Mouse (Mus musculus) splenic B cell, adult 2 months (primary cell): Measurements from ENCODE around the gene Gpr87.

Experiments
- DNase-seq: peaks from one replicate; pipeline ENCODE4 v3.0.0-alpha.2; 2011; ENCODE audit warnings: low read depth, low spot score
- H3K27me3 ChIP-seq: 2 replicates; pipeline ENCODE4 v1.6.1; 2012; ENCODE audit warnings: mild to moderate bottlenecking, low read length, moderate library complexity, mixed read lengths; ENCODE audit not compliant: control insufficient read depth, poor library complexity, insufficient read depth, severe bottlenecking
- H3K36me3 ChIP-seq: 2 replicates; pipeline ENCODE4 v1.6.1; 2012; ENCODE audit warnings: mild to moderate bottlenecking, low read length, moderate library complexity, mixed read lengths; ENCODE audit not compliant: control insufficient read depth, poor library complexity, insufficient read depth, severe bottlenecking

The Gpr87 gene

DNA sequence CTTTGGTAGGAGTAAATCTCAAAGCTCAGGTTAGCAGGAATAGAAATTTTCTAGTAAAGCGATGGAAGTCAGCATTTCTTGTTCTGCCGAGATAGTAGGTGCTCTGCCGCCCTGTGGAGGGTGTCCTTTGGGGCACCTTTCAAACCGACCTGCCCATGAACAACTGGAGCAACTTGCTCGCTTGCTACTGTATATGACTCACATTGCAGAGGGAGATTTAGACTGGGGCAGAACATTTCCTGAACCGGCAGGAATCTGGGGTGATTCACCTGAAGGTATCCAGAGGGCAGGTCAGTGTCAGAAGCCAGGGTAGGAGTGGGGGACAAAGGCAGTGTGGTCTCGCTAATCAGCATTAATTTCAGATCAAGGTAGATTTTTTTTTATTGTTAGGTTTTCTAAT is at the start of gene Gpr87:
TSS of gene Gpr87 (minus strand) at position 167 of the 400 bp plus-strand sequence.
- no peak for DNase-seq
- H3K27me3 ChIP-seq, result no peaks in the 10 kb centered on the region

DNA sequence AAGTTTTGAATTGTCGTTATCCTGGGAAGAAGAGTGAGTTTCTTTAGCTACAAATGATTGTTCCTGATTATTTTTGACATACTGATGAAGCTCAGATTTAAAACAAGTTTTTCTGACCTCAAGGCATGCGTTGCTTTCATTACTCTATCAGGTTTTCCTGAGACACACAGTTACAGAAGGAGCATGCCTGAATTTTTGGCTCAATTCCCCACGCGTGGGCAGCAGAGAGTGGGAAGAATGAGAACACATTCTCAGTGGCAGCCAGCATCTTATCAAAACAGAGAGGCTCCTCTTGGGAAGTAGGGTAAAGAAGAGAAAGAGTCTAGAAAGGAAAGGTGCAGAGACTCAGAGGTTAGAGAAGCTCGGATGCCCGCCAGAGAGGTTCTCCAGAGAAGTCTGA is 48.5 kb upstream of the Gpr87 start:
- no peak for DNase-seq
- Histone ChIP-seq H3K27me3 (no peaks in the 10 kb centered on the region), H3K36me3 (no peaks in the 10 kb centered on the region)

More for the DNA sequence above, at the start of gene Gpr87:
- H3K36me3 ChIP-seq, result no peaks in the 10 kb centered on the region

DNA sequence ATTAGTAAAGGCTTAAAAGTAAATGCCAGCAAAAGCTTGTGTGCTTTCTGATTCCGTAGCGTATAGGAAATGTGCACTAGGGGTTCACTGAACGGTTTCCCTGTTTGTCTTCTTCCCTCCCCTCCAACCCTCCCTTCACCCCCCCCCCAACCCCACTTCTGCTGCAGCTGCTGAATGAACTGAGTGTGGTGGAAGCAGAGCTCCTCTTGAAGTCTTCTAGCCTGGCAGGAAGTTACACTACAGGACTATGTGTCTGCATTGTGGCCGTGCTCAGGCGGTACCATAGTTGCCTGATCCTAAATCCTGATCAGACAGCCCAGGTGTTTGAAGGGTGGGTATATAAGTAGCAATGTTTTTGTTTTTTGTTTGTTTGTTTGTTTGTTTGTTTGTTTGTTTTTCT is 40.0 kb upstream of the Gpr87 start:
- Histone ChIP-seq H3K36me3 (no peaks in the 10 kb centered on the region), H3K27me3 (no peaks in the 10 kb centered on the region)
- peak; percentile 39 for DNase-seq

DNA sequence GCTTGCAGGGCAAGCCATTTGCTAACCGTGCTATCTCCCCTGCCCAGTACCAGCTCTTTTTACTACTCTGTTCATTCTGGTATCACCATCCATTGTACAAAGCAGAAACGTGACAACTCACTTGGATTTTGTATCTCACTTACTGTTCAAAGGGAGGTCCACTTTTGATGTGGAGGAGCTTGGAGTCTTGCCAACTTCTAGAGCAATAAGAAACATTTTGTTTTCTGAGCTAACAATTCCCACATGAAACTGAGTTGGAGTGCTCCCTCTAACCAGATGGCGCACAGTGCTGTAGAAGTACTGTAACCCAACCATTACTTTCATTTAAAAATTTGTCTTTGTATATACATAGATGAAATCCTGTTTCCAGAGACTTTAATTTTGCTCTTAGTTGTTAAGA is 36.0 kb upstream of the Gpr87 start:
- DNase-seq, result no peak
- Histone ChIP-seq H3K27me3 (no peaks in the 10 kb centered on the region), H3K36me3 (no peaks in the 10 kb centered on the region)

DNA sequence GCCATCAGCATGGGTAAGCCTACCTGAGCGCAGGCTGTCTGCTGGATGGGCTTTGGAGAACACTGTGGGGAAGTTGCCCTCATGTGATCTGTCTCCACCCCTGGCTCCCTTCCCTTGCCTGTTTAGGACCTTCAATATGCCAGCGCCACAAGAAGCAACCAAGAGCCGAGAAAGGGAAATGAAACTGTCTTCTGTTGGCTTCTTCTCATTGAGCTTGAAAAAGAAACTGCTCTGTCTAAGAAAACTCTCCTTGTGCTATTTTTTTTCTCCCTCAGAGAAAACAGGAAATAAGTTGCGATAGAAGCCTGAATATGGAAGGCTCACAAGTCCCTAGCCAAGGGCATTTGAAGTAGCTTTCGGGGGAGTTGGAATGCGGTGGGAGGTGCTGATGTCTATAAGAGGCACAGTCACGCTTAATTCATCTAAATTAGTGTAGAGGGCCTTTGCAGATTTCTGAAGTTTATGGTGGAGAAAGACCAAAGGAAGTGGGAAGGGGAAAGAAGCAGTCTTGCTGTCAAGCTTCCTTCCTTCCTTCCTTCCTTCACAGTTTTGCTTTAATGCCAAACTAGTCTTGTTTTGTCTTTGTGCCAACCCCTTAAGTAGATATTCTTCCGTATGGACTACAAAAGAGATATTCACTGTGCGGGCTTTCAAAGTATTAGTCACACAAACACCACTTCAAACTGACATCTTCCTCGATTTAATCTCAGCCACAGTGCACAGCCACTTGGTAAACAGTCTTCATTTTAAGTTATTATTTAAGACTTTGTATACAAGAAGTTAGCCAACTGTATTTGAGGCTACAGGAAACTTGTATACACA is 34.0 kb upstream of the Gpr87 start:
- peak; percentile 82 for DNase-seq
- no peaks in the 10 kb centered on the region for H3K36me3 ChIP-seq
- no peaks in the 10 kb centered on the region for H3K27me3 ChIP-seq

DNA sequence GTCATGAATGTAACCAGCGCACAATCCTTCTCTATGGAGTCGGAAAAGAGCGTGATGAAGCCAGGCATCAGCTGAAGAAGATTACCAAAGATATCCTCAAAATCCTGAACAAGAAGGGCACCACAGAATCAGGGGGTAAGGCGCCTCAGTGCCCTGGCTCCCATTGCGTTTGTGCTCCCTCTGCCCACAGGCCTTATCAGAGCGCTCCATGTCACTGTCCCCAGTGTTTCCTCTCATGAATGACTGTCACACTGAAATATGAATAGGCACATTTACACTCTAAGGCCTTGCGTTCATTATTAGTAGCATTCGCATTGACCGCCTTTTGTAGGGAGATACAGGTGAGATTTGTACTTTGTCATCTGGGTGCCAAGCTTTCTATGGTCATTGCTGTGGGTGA is 32.8 kb upstream of the Gpr87 start:
- H3K27me3 ChIP-seq, result no peaks in the 10 kb centered on the region
- DNase-seq, result no peak
- no peaks in the 10 kb centered on the region for H3K36me3 ChIP-seq

DNA sequence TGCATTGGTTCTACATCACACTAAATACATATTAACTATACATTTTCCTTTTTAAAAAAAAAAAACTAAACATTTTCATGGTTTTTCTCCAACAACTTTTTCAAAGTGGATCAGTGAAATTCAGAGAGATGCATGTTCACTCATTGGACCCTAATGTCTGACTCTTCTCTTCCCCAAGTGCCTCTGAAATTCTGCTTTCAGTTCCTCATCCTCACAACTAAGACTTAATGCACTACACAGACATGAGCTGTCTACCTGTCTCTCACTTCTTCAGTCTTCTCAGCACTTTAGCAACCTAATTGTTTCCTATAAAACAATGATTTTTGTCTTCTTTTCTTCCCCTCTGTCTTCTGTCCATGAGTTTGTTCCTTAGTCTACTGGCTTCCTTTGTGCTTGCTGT is 30.5 kb upstream of the Gpr87 start:
- Histone ChIP-seq H3K27me3 (no peaks in the 10 kb centered on the region), H3K36me3 (no peaks in the 10 kb centered on the region)
- peak; percentile 75 for DNase-seq

DNA sequence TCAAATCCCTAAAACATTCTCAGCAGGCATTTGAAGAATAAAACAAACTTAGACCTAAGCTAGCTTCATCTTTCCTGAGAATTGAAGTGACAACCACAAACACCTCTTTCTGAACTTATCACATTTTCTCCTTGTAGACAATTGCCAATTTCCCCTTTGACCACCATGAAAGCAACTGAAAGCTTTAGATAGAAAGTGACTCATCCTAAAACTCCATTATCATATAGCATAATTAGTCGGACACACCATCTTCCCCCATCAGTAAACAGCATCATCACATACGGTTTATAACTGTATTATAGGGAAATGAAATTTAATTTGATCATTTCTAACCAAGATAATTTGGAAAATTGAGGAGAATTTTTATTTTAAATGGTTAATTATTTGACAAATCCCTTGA is 27.4 kb upstream of the Gpr87 start:
- H3K27me3 ChIP-seq, result no peaks in the 10 kb centered on the region
- DNase-seq, result no peak
- H3K36me3 ChIP-seq, result no peaks in the 10 kb centered on the region

DNA sequence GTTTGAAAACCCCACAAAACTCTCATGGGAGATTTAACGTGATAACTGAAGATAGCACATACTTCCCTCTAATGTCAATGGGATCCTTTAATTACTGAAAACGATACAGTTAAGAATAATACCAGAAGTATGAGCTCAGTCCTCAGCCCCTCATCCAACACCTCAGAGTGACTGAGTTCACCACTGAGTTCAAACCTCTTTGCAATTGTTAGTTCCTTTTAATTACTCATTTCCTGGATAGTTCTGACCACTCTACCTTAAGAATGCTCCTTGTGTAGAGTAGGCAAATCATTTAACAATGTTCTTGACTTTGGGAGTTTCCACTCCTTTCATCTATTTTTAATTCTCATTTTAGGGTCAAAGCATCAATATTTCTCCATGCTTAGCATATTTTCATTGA is 24.4 kb upstream of the Gpr87 start:
- DNase-seq, result no peak
- Histone ChIP-seq H3K36me3 (no peaks in the 10 kb centered on the region), H3K27me3 (no peaks in the 10 kb centered on the region)

DNA sequence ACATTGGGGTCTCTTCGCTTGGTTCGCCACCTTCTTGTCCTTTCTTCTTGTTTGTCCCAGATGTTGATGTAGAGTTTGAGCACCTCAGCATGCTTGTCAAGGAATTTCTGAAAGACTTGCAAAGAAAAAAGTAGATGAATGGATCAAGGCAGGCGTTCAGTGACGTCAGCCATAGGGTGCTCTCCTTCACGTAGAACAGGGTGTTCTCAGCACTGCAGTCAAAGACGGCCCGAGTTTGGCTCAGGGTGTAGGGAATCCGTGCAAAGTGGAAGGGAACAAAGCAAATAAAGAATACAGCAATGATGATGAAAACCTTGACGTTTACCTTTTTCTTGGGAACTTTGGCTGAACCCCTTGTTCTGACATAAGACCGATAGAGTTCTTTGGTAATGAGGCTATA is 22.3 kb upstream of the Gpr87 start:
- no peaks in the 10 kb centered on the region for H3K36me3 ChIP-seq
- no peaks in the 10 kb centered on the region for H3K27me3 ChIP-seq
- no peak for DNase-seq

DNA sequence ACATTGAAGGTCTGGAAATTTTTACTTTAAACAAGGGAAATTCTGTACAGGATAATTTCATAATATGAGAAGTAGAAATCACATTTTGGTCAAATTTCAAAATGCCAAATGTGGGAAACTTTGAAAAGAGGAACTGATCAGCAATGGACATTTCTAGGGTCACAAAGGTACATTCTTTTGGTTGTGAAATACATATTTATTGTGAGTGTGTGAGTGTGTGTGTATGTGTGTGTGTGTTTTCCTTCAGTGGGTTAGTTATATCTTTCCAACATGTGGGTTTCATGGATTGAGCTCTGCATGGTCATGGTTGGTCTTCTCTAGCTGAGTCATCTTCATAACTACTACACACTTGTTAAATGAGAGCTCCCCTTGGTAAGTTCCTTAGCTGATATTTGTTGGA is 17.5 kb upstream of the Gpr87 start:
- peak; percentile 30 for DNase-seq
- Histone ChIP-seq H3K27me3 (no peaks in the 10 kb centered on the region), H3K36me3 (no peaks in the 10 kb centered on the region)

DNA sequence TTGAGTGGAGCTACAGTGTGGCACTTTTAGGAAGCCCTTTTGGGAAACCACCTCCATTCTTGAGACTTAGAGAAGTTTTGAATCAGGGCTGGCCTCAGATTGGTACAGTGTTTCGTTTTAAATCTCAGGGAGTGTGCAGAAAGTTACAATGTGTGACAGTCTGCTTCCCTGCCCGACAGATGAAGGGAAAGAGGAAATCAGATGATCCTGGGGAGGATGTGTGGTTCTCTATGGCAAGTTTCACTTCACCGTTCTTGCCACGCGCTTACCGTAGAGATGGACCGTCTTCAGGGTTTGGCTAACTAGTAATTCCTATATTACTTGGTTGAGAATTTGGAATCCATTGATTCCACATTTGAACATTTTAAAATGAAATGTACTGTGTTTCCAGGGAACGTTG is 16.9 kb upstream of the Gpr87 start:
- Histone ChIP-seq H3K36me3 (no peaks in the 10 kb centered on the region), H3K27me3 (no peaks in the 10 kb centered on the region)
- peak; percentile 68 for DNase-seq

DNA sequence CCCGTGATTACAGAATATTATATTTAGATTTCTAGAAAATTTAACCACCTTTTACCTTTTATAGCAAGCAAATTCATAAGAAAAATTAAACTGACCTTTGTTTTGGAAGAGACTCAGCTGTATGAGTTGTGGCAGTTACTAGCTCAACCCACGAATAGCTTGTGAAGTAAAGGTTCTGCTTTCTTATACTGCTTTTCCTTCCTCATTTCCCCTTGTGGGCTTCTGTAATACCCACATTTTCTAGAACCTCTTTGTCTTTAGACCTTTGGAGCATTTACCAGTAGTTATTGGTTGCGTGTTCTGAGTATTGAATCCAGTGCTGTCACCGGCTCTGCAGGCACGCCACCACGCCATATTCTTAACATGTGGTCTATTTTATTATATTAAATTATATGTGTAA is 15.8 kb upstream of the Gpr87 start, which contains the start of gene P2ry13:
TSS of gene P2ry13 (minus strand) at position 156 of the 400 bp plus-strand sequence.
- H3K27me3 ChIP-seq, result no peaks in the 10 kb centered on the region
- no peaks in the 10 kb centered on the region for H3K36me3 ChIP-seq
- DNase-seq, result peak; percentile 64

DNA sequence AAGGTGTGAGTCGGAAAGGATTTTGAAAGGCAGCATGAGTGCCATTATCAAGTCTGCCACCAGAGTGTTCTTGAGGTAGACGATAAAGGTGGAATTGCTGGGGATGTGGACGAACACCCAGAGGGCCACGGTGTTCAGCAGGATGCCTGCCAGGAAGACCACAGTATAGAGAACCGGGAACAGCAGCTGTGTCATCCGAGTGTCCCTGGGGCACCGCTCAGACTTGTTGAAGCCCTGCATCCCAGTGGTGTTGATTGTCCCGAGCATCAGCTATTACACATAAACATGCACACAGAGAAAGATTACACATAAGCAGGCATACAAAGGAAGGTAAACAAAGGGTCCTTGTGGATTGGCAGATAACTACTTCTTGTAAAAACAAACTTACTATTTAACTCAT is 15.2 kb upstream of the Gpr87 start:
- H3K36me3 ChIP-seq, result no peaks in the 10 kb centered on the region
- no peaks in the 10 kb centered on the region for H3K27me3 ChIP-seq

DNA sequence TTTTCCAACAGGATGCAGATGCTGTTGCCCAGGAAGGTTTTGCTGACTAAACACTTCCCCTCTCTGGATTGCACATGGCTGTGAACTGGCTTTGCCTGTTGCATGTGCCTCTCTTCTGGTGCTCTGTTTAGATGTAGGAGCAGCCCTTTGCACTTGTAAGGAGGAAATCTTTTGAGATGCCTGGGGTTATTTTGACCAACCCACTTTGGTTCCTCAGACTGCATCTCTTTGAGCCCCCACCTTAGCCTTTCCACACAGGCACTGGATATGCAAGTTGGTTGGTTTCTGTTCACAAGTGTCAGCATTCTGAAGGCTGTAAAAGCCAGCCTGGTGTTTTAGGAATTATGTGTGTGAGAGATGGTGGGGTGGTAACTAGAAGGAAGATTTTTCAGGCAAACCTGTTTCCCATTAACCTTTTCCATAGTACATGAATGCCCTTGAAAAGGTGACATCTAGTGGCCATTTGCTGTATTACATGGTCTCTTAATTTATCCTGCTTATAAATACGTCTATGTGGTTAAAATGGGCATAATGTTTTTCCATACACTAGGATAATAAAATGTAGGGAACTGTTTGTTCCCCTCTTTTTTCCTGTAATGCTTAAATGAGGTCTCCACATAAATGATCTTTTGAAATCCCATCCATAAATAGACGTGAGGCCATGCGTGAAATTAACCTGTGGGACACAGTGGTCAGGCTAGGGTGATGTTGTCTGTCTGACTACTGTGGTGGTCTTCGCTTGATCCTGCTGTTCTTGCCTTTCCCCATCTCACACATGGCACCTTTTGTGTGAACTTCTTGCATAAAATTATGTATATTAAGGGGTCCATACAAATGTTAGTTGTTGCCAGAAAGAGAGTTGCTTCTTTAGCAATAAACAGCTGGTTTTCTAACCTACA is 14.0 kb upstream of the Gpr87 start:
- no peaks in the 10 kb centered on the region for H3K27me3 ChIP-seq
- DNase-seq, result peak; percentile 73
- no peaks in the 10 kb centered on the region for H3K36me3 ChIP-seq

More for the DNA sequence above, 15.2 kb upstream of the Gpr87 start:
- DNase-seq, result no peak
